Mouse (Mus musculus): ENCODE measurements around the gene Dner. TPM values are rescaled to one million over a fixed set of nuclear protein-coding genes. Genes with fewer than 3 reads are reported as not detected.

Gene Dner
- polyA plus RNA-seq, 1 experiment from 2014 or later = 1.1 TPM

DNA sequence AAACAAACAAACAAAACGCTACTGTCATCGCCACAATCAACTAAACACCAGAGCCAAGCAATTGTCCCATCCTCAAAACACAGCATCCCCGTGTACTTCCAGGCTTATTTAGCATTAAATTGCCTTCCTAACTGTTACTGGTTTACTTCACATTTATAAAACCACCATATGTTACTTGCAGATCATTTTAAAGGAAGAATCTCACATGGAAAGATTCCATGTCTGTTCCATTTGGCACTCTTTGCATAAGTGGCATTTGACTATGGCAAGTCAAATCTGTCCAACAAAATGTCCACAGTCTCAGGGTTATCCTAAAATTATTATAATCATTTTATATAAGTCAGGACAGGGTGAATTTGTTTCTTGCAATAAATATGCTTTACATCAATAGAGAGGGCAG lies 299.2 kb downstream of the Dner start:
- Histone ChIP-seq H3K36me3 (ENCODE audit: control insufficient read depth, insufficient read depth, low read length) (no peaks in the 10 kb centered on the region), H3K4me2 (replicated peaks; ENCODE audit: low read depth, low read length) (no peak overlapping the region), H3K9ac (ENCODE audit: low read depth, low read length) (no peak overlapping the region), H3K27ac (ENCODE audit: low read depth, low read length) (no peak overlapping the region), H3K4me1 (ENCODE audit: control insufficient read depth, insufficient read depth, low read length) (no peaks in the 10 kb centered on the region), H3K9me3 (ENCODE audit: control insufficient read depth, low read length) (no peaks in the 10 kb centered on the region), H3K27me3 (ENCODE audit: control insufficient read depth, insufficient read depth, low read length) (no peaks in the 10 kb centered on the region), H3K4me3 (ENCODE audit: low read length) (no peak overlapping the region)
- ATAC-seq (ENCODE audit: low FRiP score, low TSS enrichment) = no peak
- WGBS = 80% methylated on average over 3 of the region's 3 CpGs

DNA sequence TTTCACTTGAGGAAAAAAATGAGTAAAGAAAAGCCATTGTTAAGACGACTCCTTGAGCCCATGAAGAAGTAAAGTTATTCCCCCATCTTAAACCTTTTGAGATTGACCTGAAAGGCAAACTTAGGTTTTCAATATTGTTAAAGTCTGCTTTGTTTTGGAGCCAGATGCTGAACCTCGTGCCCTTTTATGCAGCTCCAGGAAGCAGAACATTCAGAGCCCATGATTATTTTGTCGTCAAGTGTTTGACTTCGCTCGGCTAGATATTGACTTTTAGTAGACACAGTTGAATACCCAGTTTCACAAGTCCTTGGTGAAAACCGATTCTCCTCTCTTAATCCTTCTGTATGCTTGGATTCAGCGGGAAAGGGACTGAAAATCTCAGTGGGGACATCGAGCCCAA lies 300.1 kb downstream of the Dner start:
- WGBS = 88% methylated on average over 8 of the region's 8 CpGs
- Histone ChIP-seq H3K9me3 (ENCODE audit: control insufficient read depth, low read length) (no peaks in the 10 kb centered on the region), H3K9ac (ENCODE audit: low read depth, low read length) (no peak overlapping the region), H3K4me1 (ENCODE audit: control insufficient read depth, insufficient read depth, low read length) (no peaks in the 10 kb centered on the region), H3K4me3 (ENCODE audit: low read length) (no peak overlapping the region), H3K36me3 (ENCODE audit: control insufficient read depth, insufficient read depth, low read length) (no peaks in the 10 kb centered on the region), H3K27ac (ENCODE audit: low read depth, low read length) (no peak overlapping the region), H3K27me3 (ENCODE audit: control insufficient read depth, insufficient read depth, low read length) (no peaks in the 10 kb centered on the region), H3K4me2 (replicated peaks; ENCODE audit: low read depth, low read length) (no peak overlapping the region)
- ATAC-seq (ENCODE audit: low FRiP score, low TSS enrichment) = no peak

DNA sequence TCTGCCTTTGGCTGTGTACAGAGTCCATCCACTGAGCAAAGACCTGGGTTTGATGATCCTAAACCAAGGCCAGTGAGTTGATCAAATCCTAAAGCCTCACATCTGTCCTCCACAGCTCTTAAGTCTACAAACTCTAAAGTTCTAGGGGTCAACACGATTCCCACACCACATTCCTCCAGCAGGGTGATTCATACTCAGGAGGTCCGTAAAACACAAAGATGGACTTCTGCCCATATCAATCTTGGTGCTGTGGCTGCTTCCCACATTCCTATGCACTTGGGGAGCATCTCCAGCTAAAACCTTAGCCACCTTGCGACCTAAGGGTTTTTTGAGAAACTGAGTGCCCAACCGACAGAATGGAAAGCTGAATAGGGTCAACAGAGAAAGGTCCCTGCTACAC lies 305.1 kb downstream of the Dner start:
- no peak overlapping the region for H3K27ac ChIP-seq (ENCODE audit: low read depth, low read length)
- H3K9me3 ChIP-seq (ENCODE audit: control insufficient read depth, low read length) = no peaks in the 10 kb centered on the region
- ATAC-seq (ENCODE audit: low FRiP score, low TSS enrichment) = no peak
- no peaks in the 10 kb centered on the region for H3K27me3 ChIP-seq (ENCODE audit: control insufficient read depth, insufficient read depth, low read length)
- WGBS = 84% methylated on average over 4 of the region's 4 CpGs
- no peaks in the 10 kb centered on the region for H3K36me3 ChIP-seq (ENCODE audit: control insufficient read depth, insufficient read depth, low read length)
- no peaks in the 10 kb centered on the region for H3K4me1 ChIP-seq (ENCODE audit: control insufficient read depth, insufficient read depth, low read length)
- H3K4me2 ChIP-seq (replicated peaks; ENCODE audit: low read depth, low read length) = no peak overlapping the region
- no peak overlapping the region for H3K4me3 ChIP-seq (ENCODE audit: low read length)
- H3K9ac ChIP-seq (ENCODE audit: low read depth, low read length) = no peak overlapping the region

DNA sequence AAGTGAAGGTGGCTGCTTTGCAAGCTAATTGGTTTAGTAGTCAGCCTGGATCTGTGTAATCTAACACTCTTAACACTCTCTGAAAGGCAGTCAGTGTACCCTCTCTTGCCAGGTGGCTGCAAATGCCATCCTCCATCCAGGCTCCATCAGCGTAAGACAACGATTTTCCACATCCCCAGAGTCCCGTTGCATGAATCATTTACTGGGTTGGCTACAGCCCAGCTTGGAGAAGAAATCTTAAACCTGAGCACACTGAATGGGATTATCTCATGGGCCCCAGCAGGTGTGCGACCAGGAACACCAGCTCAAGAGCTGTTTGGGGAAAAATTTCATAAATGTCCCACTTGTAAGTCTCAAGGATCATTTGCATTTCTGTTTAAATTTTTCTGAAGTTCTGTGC lies 308.4 kb downstream of the Dner start:
- no peaks in the 10 kb centered on the region for H3K4me1 ChIP-seq (ENCODE audit: control insufficient read depth, insufficient read depth, low read length)
- no peak overlapping the region for H3K4me2 ChIP-seq (replicated peaks; ENCODE audit: low read depth, low read length)
- no peak overlapping the region for H3K9ac ChIP-seq (ENCODE audit: low read depth, low read length)
- H3K27ac ChIP-seq (ENCODE audit: low read depth, low read length) = no peak overlapping the region
- ATAC-seq (ENCODE audit: low FRiP score, low TSS enrichment) = no peak
- no peak overlapping the region for H3K4me3 ChIP-seq (ENCODE audit: low read length)
- H3K27me3 ChIP-seq (ENCODE audit: control insufficient read depth, insufficient read depth, low read length) = no peaks in the 10 kb centered on the region
- no peaks in the 10 kb centered on the region for H3K9me3 ChIP-seq (ENCODE audit: control insufficient read depth, low read length)
- no peaks in the 10 kb centered on the region for H3K36me3 ChIP-seq (ENCODE audit: control insufficient read depth, insufficient read depth, low read length)
- 60% methylated on average over 4 of the region's 4 CpGs for WGBS

DNA sequence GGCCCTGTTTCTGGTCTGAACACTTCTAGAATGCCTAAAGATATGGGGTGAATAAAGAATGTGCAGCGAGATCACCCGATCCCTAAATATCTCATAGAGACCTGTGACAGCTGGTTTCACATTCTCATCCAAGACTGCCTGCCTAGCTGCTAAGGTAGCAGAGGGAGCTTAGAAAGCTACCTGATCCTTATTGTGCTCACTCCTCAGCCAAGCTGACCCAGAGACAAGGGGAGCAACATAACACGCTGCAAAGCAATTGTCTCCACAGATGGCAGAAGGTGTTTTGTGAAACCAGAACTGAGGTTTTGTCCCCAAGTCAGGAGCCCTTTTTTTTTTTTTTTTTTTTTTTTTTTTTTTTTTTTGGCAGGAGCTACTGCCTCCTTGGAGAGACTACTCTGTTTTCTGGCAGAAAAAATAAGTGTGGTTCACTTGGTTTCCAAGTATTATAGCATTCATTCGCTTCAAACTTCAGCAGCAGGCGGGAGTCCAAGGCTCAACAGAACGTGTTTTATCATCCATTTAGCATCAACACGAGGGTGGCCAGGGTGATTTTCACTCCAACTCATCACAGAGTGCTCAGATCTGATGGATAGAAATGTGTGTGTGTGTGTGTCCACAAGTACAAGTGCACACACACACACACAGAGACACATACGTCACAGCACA lies 309.4 kb downstream of the Dner start:
- H3K4me1 ChIP-seq (ENCODE audit: control insufficient read depth, insufficient read depth, low read length) = no peaks in the 10 kb centered on the region
- WGBS = 84% methylated on average over 8 of the region's 8 CpGs
- H3K36me3 ChIP-seq (ENCODE audit: control insufficient read depth, insufficient read depth, low read length) = no peaks in the 10 kb centered on the region
- no peak overlapping the region for H3K9ac ChIP-seq (ENCODE audit: low read depth, low read length)
- H3K4me2 ChIP-seq (replicated peaks; ENCODE audit: low read depth, low read length) = no peak overlapping the region
- no peak overlapping the region for H3K27ac ChIP-seq (ENCODE audit: low read depth, low read length)
- no peaks in the 10 kb centered on the region for H3K9me3 ChIP-seq (ENCODE audit: control insufficient read depth, low read length)
- H3K4me3 ChIP-seq (ENCODE audit: low read length) = no peak overlapping the region
- no peak for ATAC-seq (ENCODE audit: low FRiP score, low TSS enrichment)
- H3K27me3 ChIP-seq (ENCODE audit: control insufficient read depth, insufficient read depth, low read length) = no peaks in the 10 kb centered on the region

DNA sequence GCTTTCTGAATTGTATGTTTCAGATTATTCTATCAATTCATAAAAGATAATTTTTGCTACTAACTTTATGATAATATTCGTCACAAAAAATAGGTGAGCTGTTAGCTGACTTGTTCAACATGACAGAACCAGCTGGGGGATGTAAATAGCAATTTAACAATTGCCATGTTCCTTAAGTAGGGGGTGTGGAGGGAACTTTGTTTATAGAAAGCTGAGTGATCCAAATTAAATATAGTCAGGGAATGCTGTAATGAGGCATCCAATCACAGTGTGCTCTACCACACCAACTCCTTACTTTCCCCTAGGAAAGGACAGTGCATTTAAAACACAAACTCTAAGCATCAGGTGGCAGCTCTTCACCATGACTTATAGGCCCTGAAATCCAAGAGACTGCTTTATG lies 313.3 kb downstream of the Dner start:
- Histone ChIP-seq H3K4me2 (replicated peaks; ENCODE audit: low read depth, low read length) (no peak overlapping the region), H3K27ac (ENCODE audit: low read depth, low read length) (no peak overlapping the region), H3K27me3 (ENCODE audit: control insufficient read depth, insufficient read depth, low read length) (no peaks in the 10 kb centered on the region), H3K4me3 (ENCODE audit: low read length) (no peak overlapping the region), H3K36me3 (ENCODE audit: control insufficient read depth, insufficient read depth, low read length) (no peaks in the 10 kb centered on the region), H3K4me1 (ENCODE audit: control insufficient read depth, insufficient read depth, low read length) (no peaks in the 10 kb centered on the region), H3K9ac (ENCODE audit: low read depth, low read length) (no peak overlapping the region), H3K9me3 (ENCODE audit: control insufficient read depth, low read length) (no peaks in the 10 kb centered on the region)
- no peak for ATAC-seq (ENCODE audit: low FRiP score, low TSS enrichment)
- WGBS = 76% methylated on average over 1 of the region's 1 CpGs

DNA sequence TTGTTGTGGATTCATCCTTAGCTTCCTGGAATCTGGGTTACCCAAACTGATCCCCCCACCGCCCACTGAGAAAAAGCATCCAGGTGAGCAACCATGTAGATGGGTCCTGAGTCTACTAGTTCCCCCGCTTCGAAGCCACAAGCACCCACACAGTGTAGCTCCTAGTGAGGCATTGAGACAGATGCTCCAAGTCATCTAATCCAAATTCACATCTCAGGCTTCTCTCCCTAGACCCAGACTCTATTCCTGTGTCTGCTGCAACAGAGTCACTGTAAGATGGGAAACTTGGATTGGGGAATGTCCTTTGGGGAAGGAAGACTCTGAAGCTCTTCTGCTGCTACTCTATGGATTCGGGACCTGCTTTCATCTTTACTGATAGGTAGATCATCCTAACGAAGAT lies 314.0 kb downstream of the Dner start:
- WGBS = 92% methylated on average over 5 of the region's 5 CpGs

DNA sequence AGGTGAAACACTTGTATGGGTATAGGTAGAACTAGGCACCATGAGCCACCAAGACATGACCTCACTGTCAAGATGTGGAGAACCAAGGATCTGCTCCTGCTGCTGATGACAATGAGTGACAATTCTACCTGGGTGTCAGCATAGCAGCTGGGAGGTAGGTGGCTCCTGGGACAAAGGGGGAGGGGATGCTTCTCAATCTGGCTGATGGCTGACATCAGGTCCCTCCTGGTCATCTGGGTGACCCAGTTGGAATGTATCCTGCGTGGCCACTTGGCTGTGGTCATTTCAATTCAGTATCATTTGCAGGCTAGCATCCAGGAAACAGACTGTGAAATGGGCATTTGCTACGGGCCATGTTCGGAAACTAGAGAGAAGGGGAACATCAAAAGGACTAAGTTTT lies 315.1 kb downstream of the Dner start:
- Histone ChIP-seq H3K4me2 (replicated peaks; ENCODE audit: low read depth, low read length) (no peak overlapping the region), H3K9me3 (ENCODE audit: control insufficient read depth, low read length) (no peaks in the 10 kb centered on the region), H3K9ac (ENCODE audit: low read depth, low read length) (no peak overlapping the region), H3K4me3 (ENCODE audit: low read length) (no peak overlapping the region), H3K27me3 (ENCODE audit: control insufficient read depth, insufficient read depth, low read length) (no peaks in the 10 kb centered on the region), H3K27ac (ENCODE audit: low read depth, low read length) (no peak overlapping the region), H3K4me1 (ENCODE audit: control insufficient read depth, insufficient read depth, low read length) (no peaks in the 10 kb centered on the region), H3K36me3 (ENCODE audit: control insufficient read depth, insufficient read depth, low read length) (no peaks in the 10 kb centered on the region)
- WGBS = 75% methylated on average over 3 of the region's 3 CpGs
- ATAC-seq (ENCODE audit: low FRiP score, low TSS enrichment) = no peak

More for the DNA sequence above, 314.0 kb downstream of the Dner start:
- ATAC-seq (ENCODE audit: low FRiP score, low TSS enrichment) = no peak
- Histone ChIP-seq H3K27me3 (ENCODE audit: control insufficient read depth, insufficient read depth, low read length) (no peaks in the 10 kb centered on the region), H3K4me2 (replicated peaks; ENCODE audit: low read depth, low read length) (no peak overlapping the region), H3K4me3 (ENCODE audit: low read length) (no peak overlapping the region), H3K36me3 (ENCODE audit: control insufficient read depth, insufficient read depth, low read length) (no peaks in the 10 kb centered on the region), H3K4me1 (ENCODE audit: control insufficient read depth, insufficient read depth, low read length) (no peaks in the 10 kb centered on the region), H3K9me3 (ENCODE audit: control insufficient read depth, low read length) (no peaks in the 10 kb centered on the region), H3K9ac (ENCODE audit: low read depth, low read length) (no peak overlapping the region), H3K27ac (ENCODE audit: low read depth, low read length) (no peak overlapping the region)

DNA sequence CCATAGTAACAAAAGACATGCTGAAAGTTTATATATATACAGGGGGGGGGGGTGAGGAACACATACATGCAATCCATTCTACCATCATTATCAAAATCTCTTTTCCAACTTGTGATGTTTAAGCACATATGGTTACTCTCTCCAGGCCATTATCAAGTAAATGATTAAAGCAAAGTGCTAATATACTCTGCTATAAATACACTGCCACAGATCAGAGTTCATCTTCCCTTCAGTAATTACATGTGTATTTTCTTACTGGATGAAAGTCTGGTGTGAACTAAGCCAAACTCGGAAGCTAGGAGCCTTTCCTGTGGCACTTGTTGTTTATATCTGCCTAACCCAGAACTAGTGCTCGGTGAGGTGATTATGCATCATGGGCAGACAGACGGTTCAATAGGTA lies 328.3 kb downstream of the Dner start:
- WGBS = 73% methylated on average over 3 of the region's 3 CpGs
- H3K36me3 ChIP-seq (ENCODE audit: control insufficient read depth, insufficient read depth, low read length) = no peaks in the 10 kb centered on the region

More for the DNA sequence above, 328.3 kb downstream of the Dner start:
- Histone ChIP-seq H3K9me3 (ENCODE audit: control insufficient read depth, low read length) (no peaks in the 10 kb centered on the region), H3K4me1 (ENCODE audit: control insufficient read depth, insufficient read depth, low read length) (no peaks in the 10 kb centered on the region), H3K27ac (ENCODE audit: low read depth, low read length) (no peak overlapping the region), H3K9ac (ENCODE audit: low read depth, low read length) (no peak overlapping the region), H3K4me3 (ENCODE audit: low read length) (no peak overlapping the region), H3K27me3 (ENCODE audit: control insufficient read depth, insufficient read depth, low read length) (no peaks in the 10 kb centered on the region), H3K4me2 (replicated peaks; ENCODE audit: low read depth, low read length) (no peak overlapping the region)
- no peak for ATAC-seq (ENCODE audit: low FRiP score, low TSS enrichment)
